ENCODE assay signal across 24 mouse cellular contexts in genomic region chr1:34184266-34184665, GRCm38 (mm10).
DNase-seq lines count a peak whose midpoint lies in the region; ATAC-seq and TF ChIP-seq lines count a peak whose summit lies in the region.
"Had no signal": no experiment of that assay in that cellular context is flagged by ENCODE, and none has a peak within 500 bp of the region (broad histone marks: within the 10 kb centered on the region; RNA-seq: fewer than 3 reads in every experiment).

No protein-coding gene starts in this region.

- H3K4me2 ChIP-seq in heart, embryonic 14.5 days (ENCODE audit: low read length) = no peak overlapping the region
- H3K4me2 ChIP-seq in hindbrain, embryonic 11.5 days (replicated peaks; ENCODE audit: low read depth, low read length) = no peak overlapping the region
- H3K4me2 ChIP-seq in hindbrain, embryonic 13.5 days = no peak overlapping the region
- H3K4me2 ChIP-seq: embryonic facial prominence, embryonic 15.5 days; hindbrain, embryonic 12.5 days; intestine, embryonic 15.5 days had no signal

- 27% methylated on average over 6 of the region's 6 CpGs for WGBS in heart, embryonic 14.5 days
- 67% methylated on average over 6 of the region's 6 CpGs for WGBS in hindbrain, embryonic 11.5 days
- 59% methylated on average over 6 of the region's 6 CpGs for WGBS in hindbrain, embryonic 13.5 days

- peaks cover 76% of the 10 kb centered on the region for H3K36me3 ChIP-seq in heart, embryonic 14.5 days (ENCODE audit: control insufficient read depth, insufficient read depth, low read length)
- H3K36me3 ChIP-seq in hindbrain, embryonic 11.5 days (ENCODE audit: control insufficient read depth, insufficient read depth, low read length) = 0 out of 2 replicates have a peak, but pooled peaks cover 4% of the 10 kb centered on the region
- peaks cover 47% of the 10 kb centered on the region for H3K36me3 ChIP-seq in hindbrain, embryonic 13.5 days
- H3K36me3 ChIP-seq: G1E; intestine, embryonic 15.5 days had no signal

- ATAC-seq in heart, embryonic 14.5 days (ENCODE audit: insufficient number of reproducible peaks, insufficient read depth, low FRiP score, low read depth) = peak; percentile 26; the same call in 1 of the 2 replicates
- ATAC-seq in hindbrain, embryonic 11.5 days (ENCODE audit: low FRiP score) = no peak
- no peak for ATAC-seq in hindbrain, embryonic 13.5 days (ENCODE audit: low FRiP score)
- ATAC-seq: activated CD4-positive, CD25-positive, alpha-beta regulatory T cell, adult 4 months; CD4-positive, CD25-positive, alpha-beta regulatory T cell, adult 4 months; intestine, embryonic 15.5 days; Patski had no signal

- no peaks in the 10 kb centered on the region for H3K4me1 ChIP-seq in heart, embryonic 14.5 days (ENCODE audit: control insufficient read depth in 2 of 2, insufficient read depth in 2 of 2, low read length in 2 of 2)
- H3K4me1 ChIP-seq in hindbrain, embryonic 11.5 days (replicated peaks; ENCODE audit: control insufficient read depth, insufficient read depth, low read length) = no peaks in the 10 kb centered on the region
- peaks cover 22% of the 10 kb centered on the region for H3K4me1 ChIP-seq in hindbrain, embryonic 13.5 days (replicated peaks)
- H3K4me1 ChIP-seq in embryonic fibroblast, embryonic 13.5 days (ENCODE audit: control insufficient read depth, insufficient read depth, low read length) = peaks cover 15% of the 10 kb centered on the region
- H3K4me1 ChIP-seq: embryonic facial prominence, embryonic 15.5 days; heart, embryonic 10.5 days; intestine, embryonic 15.5 days had no signal

- DNase-seq in heart, adult 18-20 months = no peak
- peak; percentile 24 for DNase-seq in hindbrain, embryonic 11.5 days (ENCODE audit: low spot score)
- peak; percentile 78 for DNase-seq in Muller cell, postnatal 12 days (ENCODE audit: inconsistent ontology term)
- DNase-seq in spleen, adult 12 weeks (ENCODE audit: low spot score) = no peak
- DNase-seq in cerebellum, postnatal 36 days = no peak
- DNase-seq: adrenal gland, postnatal 14 days; B cell, adult 2 months; cerebellum, adult 11-12 months; cerebellum, adult 9-10 months; cerebellum, postnatal 25 days; forebrain, postnatal 0 days; gastrocnemius, postnatal 14 days; kidney, adult 18-20 months had no signal

- H3K9ac ChIP-seq in heart, embryonic 14.5 days (ENCODE audit: low read length) = no peak overlapping the region
- H3K9ac ChIP-seq in hindbrain, embryonic 11.5 days (ENCODE audit: low read depth, low read length) = no peak overlapping the region
- H3K9ac ChIP-seq in hindbrain, embryonic 13.5 days = no peak overlapping the region
- H3K9ac ChIP-seq: embryonic facial prominence, embryonic 15.5 days; forebrain, postnatal 0 days; hindbrain, embryonic 12.5 days; intestine, embryonic 15.5 days had no signal

- TF ChIP-seq POLR2A in embryonic fibroblast, embryonic 13.5 days (IDR thresholded peaks at IDR 0.05; ENCODE audit: low read depth, low read length) = no peak

- H3K27ac ChIP-seq in heart, embryonic 14.5 days (replicated peaks in 1 of 2; ENCODE audit: control insufficient read depth in 1 of 2, insufficient read depth in 1 of 2, low read depth in 2 of 2, low read length in 2 of 2) = no peak overlapping the region
- H3K27ac ChIP-seq in hindbrain, embryonic 11.5 days (ENCODE audit: low read depth, low read length) = no peak overlapping the region
- no peak overlapping the region for H3K27ac ChIP-seq in hindbrain, embryonic 13.5 days
- peak overlapping the region; percentile 62; the same call in 1 of the 2 replicates for H3K27ac ChIP-seq in embryonic fibroblast, embryonic 13.5 days (ENCODE audit: insufficient read depth, low read length)
- H3K27ac ChIP-seq: embryonic facial prominence, embryonic 15.5 days; heart, embryonic 10.5 days; hindbrain, embryonic 12.5 days; intestine, embryonic 15.5 days had no signal

- H3K4me3 ChIP-seq in heart, embryonic 14.5 days (ENCODE audit: control insufficient read depth in 1 of 2, insufficient read depth in 1 of 2, low read depth in 1 of 2, low read length in 2 of 2) = no peak overlapping the region
- H3K4me3 ChIP-seq in hindbrain, embryonic 11.5 days (ENCODE audit: low read depth, low read length) = no peak overlapping the region
- H3K4me3 ChIP-seq in hindbrain, embryonic 13.5 days = no peak overlapping the region
- no peak overlapping the region for H3K4me3 ChIP-seq in embryonic fibroblast, embryonic 13.5 days (ENCODE audit: insufficient read depth, low read length)
- H3K4me3 ChIP-seq: embryonic facial prominence, embryonic 15.5 days; heart, embryonic 10.5 days; hindbrain, embryonic 12.5 days; intestine, embryonic 15.5 days had no signal

- no peaks in the 10 kb centered on the region for H3K27me3 ChIP-seq in heart, embryonic 14.5 days (ENCODE audit: control insufficient read depth, insufficient read depth, low read length)
- H3K27me3 ChIP-seq in hindbrain, embryonic 11.5 days (ENCODE audit: control insufficient read depth, insufficient read depth, low read length) = no peaks in the 10 kb centered on the region
- H3K27me3 ChIP-seq in hindbrain, embryonic 13.5 days = no peaks in the 10 kb centered on the region
- H3K27me3 ChIP-seq: embryonic facial prominence, embryonic 15.5 days; hindbrain, embryonic 12.5 days; intestine, embryonic 15.5 days; Patski had no signal

- no peaks in the 10 kb centered on the region for H3K9me3 ChIP-seq in heart, embryonic 14.5 days (ENCODE audit: control insufficient read depth, low read length)
- H3K9me3 ChIP-seq in hindbrain, embryonic 11.5 days (ENCODE audit: control insufficient read depth, low read length) = no peaks in the 10 kb centered on the region
- no peaks in the 10 kb centered on the region for H3K9me3 ChIP-seq in hindbrain, embryonic 13.5 days
- H3K9me3 ChIP-seq: embryonic facial prominence, embryonic 15.5 days; G1E; heart, embryonic 10.5 days; hindbrain, embryonic 12.5 days; intestine, embryonic 15.5 days had no signal

- TF ChIP-seq CTCF in embryonic fibroblast, embryonic 13.5 days (IDR thresholded peaks at IDR 0.05; ENCODE audit: borderline replicate concordance, insufficient read depth, low read length) = no peak

Comparison
In these comparisons a context has a peak if more than half of its experiments do, and no peak if none do; other contexts are left out.
1. DNase-seq: peak in hindbrain, embryonic 11.5 days (single experiment) and Muller cell, postnatal 12 days (single experiment); none in heart, adult 18-20 months (0 of 2), spleen, adult 12 weeks (single experiment) and cerebellum, postnatal 36 days (0 of 2).